Mouse (Mus musculus) adipose tissue, adult 10 weeks (tissue): ENCODE data around the gene Slc9a7. TPM values are rescaled to one million over a fixed set of nuclear protein-coding genes. Genes with fewer than 3 reads are reported as not detected.

ENCODE experiments used
- polyA plus RNA-seq: library from polyadenylated mRNA; stranded (reverse); fragments of 350-450 nt; fragmentation: Illumina TruSeq; extraction: RNeasy Lipid Tissue Mini Kit (QIAGEN cat#74804); gene quantifications from one replicate; pipeline ENCODE4 v1.2.3, GENCODE M21; 2014; ENCODE audit warnings: low read depth, low replicate concordance

The Slc9a7 gene
- 2.6 TPM for polyA plus RNA-seq

GRCm38 (mm10) chrX:20291282-20292039 is at the start of gene Slc9a7:
Gene Slc9a7 (minus strand): TSS chrX:20291807.

GRCm38 (mm10) chrX:20059381-20059971 is 232.1 kb downstream of the Slc9a7 start, which contains the start of gene Chst7:
Gene Chst7 (plus strand): TSS chrX:20059560.

Other genes starting within 250 kb of the Slc9a7 start
- 2.1 TPM for gene Chst7, start 232.2 kb downstream of the Slc9a7 start, polyA plus RNA-seq
- 12.8 TPM for gene Rp2, start 72.7 kb upstream of the Slc9a7 start, polyA plus RNA-seq
- gene Jade3, start 133.9 kb upstream of the Slc9a7 start, polyA plus RNA-seq: 11.8 TPM